ENCODE assay signal across 26 mouse cellular contexts in the genomic region with DNA sequence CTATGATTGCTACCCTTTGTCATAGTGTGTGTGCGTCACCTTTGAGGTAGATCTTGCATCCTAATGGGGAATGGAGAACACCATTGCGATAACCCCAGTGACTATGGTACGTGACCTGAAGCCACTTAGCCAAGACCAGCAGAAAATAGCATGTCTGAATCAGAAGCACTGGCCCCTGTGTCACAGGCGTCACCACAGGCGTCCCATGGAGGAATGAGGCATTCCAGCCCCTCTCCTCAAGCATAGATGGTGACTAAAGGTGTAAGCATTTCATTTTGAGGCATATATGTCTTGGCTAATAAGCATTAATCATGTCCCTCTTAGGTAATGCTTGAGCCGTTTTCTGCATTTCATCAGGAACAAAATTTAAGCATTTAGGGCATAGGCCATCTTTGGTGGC.
"Had no signal": no experiment of that assay in that cellular context is flagged by ENCODE, and none has a peak within 500 bp of the region (broad histone marks: within the 10 kb centered on the region; RNA-seq: fewer than 3 reads in every experiment).

No protein-coding gene starts in this region.

- DNase-seq: cerebellum, adult 9-10 months; cerebellum, adult 9-11 months; cerebellum, postnatal 10 days; cerebellum, postnatal 14 days; cerebellum, postnatal 25 days; cerebellum, postnatal 36 days; embryo, embryonic 11 days; forebrain, postnatal 0 days; gastrocnemius, adult 2 months; gastrocnemius, postnatal 10 days; gastrocnemius, postnatal 14 days; gastrocnemius, postnatal 25 days; gastrocnemius, postnatal 36 days; heart, adult 18-20 months; heart, adult 2 months had no signal

- H3K4me1 ChIP-seq: forebrain, embryonic 12.5 days; forebrain, embryonic 13.5 days; forebrain, embryonic 15.5 days had no signal

- H3K4me2 ChIP-seq: embryonic facial prominence, embryonic 12.5 days; embryonic facial prominence, embryonic 13.5 days; embryonic facial prominence, embryonic 15.5 days; forebrain, embryonic 12.5 days; forebrain, embryonic 13.5 days; forebrain, embryonic 15.5 days had no signal

- H3K9ac ChIP-seq: embryonic facial prominence, embryonic 12.5 days; embryonic facial prominence, embryonic 13.5 days; embryonic facial prominence, embryonic 15.5 days; forebrain, embryonic 12.5 days; forebrain, embryonic 13.5 days; forebrain, embryonic 15.5 days; forebrain, postnatal 0 days had no signal

- H3K36me3 ChIP-seq: embryonic facial prominence, embryonic 10.5 days; embryonic facial prominence, embryonic 12.5 days; embryonic facial prominence, embryonic 13.5 days; embryonic facial prominence, embryonic 15.5 days; forebrain, embryonic 10.5 days; forebrain, embryonic 12.5 days; forebrain, embryonic 15.5 days had no signal

- H3K27ac ChIP-seq: embryonic facial prominence, embryonic 10.5 days; embryonic facial prominence, embryonic 12.5 days; embryonic facial prominence, embryonic 13.5 days; embryonic facial prominence, embryonic 15.5 days; forebrain, embryonic 10.5 days; forebrain, embryonic 12.5 days; forebrain, embryonic 13.5 days; forebrain, embryonic 15.5 days; gastrocnemius, adult 2 months; heart, adult 2 months had no signal

- H3K4me3 ChIP-seq: embryonic facial prominence, embryonic 10.5 days; embryonic facial prominence, embryonic 12.5 days; embryonic facial prominence, embryonic 13.5 days; embryonic facial prominence, embryonic 15.5 days; erythroblast, embryonic 14.5 days; forebrain, embryonic 10.5 days; forebrain, embryonic 12.5 days; forebrain, embryonic 13.5 days; forebrain, embryonic 15.5 days; gastrocnemius, adult 2 months; heart, adult 2 months had no signal

- H3K27me3 ChIP-seq: embryonic facial prominence, embryonic 12.5 days; embryonic facial prominence, embryonic 13.5 days; embryonic facial prominence, embryonic 15.5 days; forebrain, embryonic 12.5 days; forebrain, embryonic 13.5 days; forebrain, embryonic 15.5 days had no signal

- ATAC-seq: forebrain, embryonic 13.5 days; forebrain, embryonic 14.5 days; forebrain, embryonic 15.5 days; forebrain, embryonic 16.5 days; forebrain, postnatal 0 days had no signal

- H3K9me3 ChIP-seq: embryonic facial prominence, embryonic 10.5 days; embryonic facial prominence, embryonic 12.5 days; embryonic facial prominence, embryonic 13.5 days; embryonic facial prominence, embryonic 15.5 days; forebrain, embryonic 10.5 days; forebrain, embryonic 12.5 days; forebrain, embryonic 13.5 days; forebrain, embryonic 15.5 days had no signal
